Mouse (Mus musculus) v-Abl transformed pro-B cells (cell line): ENCODE data around the gene Chit1.

Experiments
- in situ Hi-C, 2 experiments: fragments of 400-800 bp; cut with MboI; formaldehyde crosslinking; loops; one replicate each; pipeline ENCODE4 v1.15.1; 2025; ENCODE audit not compliant: unreplicated experiment in 2 of 2

The Chit1 gene

GRCm38 (mm10) chr1:134161399-134161798, 50.4 kb downstream of the Chit1 start:
- in situ Hi-C loops = loop anchor here in 1 of 2 experiments (25.0 kb wide), 1 partner anchor 451 kb away; no protein-coding TSS in a partner anchor

- in situ Hi-C loops = loop anchor here in 1 of 2 experiments (25.0 kb wide), 1 partner anchor 450 kb away; no protein-coding TSS in a partner anchor
Observed at GRCm38 (mm10) chr1:134162510-134163225, 51.6 kb downstream of the Chit1 start.

GRCm38 (mm10) chr1:134163476-134163875, 52.4 kb downstream of the Chit1 start:
- in situ Hi-C loops = loop anchor here in 1 of 2 experiments (25.0 kb wide), 1 partner anchor 449 kb away; no protein-coding TSS in a partner anchor

- in situ Hi-C loops = loop anchor here in 1 of 2 experiments (25.0 kb wide), 1 partner anchor 448 kb away; no protein-coding TSS in a partner anchor
Observed at GRCm38 (mm10) chr1:134164454-134164853, 53.4 kb downstream of the Chit1 start.

GRCm38 (mm10) chr1:134166547-134166946, 55.5 kb downstream of the Chit1 start:
- in situ Hi-C loops = loop anchor here in 1 of 2 experiments (25.0 kb wide), 1 partner anchor 446 kb away; no protein-coding TSS in a partner anchor

GRCm38 (mm10) chr1:134167416-134168305, 56.6 kb downstream of the Chit1 start:
- in situ Hi-C loops = loop anchor here in 1 of 2 experiments (25.0 kb wide), 1 partner anchor 445 kb away; no protein-coding TSS in a partner anchor

- in situ Hi-C loops = loop anchor here in 1 of 2 experiments (25.0 kb wide), 1 partner anchor 444 kb away; no protein-coding TSS in a partner anchor
Observed at GRCm38 (mm10) chr1:134168567-134168966, 57.5 kb downstream of the Chit1 start.

GRCm38 (mm10) chr1:134168985-134169697, 58.1 kb downstream of the Chit1 start:
- in situ Hi-C loops = loop anchor here in 1 of 2 experiments (25.0 kb wide), 1 partner anchor 443 kb away; no protein-coding TSS in a partner anchor

GRCm38 (mm10) chr1:134173081-134173480, 62.0 kb downstream of the Chit1 start:
- in situ Hi-C loops = loop anchor here in 1 of 2 experiments (25.0 kb wide), 1 partner anchor 439 kb away; no protein-coding TSS in a partner anchor

GRCm38 (mm10) chr1:134177976-134178375, 66.9 kb downstream of the Chit1 start:
- in situ Hi-C loops = no loop called here

- in situ Hi-C loops = no loop called here
Observed at GRCm38 (mm10) chr1:134182025-134182424, 71.0 kb downstream of the Chit1 start, which contains the start of gene Chil1. Gene Chil1, plus strand, starts transcription at chr1:134182176.

GRCm38 (mm10) chr1:134184089-134184488, 73.0 kb downstream of the Chit1 start:
- in situ Hi-C loops = no loop called here

- in situ Hi-C loops = no loop called here
Observed at GRCm38 (mm10) chr1:134188217-134188616, 77.2 kb downstream of the Chit1 start.

GRCm38 (mm10) chr1:134188989-134189729, 78.1 kb downstream of the Chit1 start:
- in situ Hi-C loops = no loop called here

- in situ Hi-C loops = loop anchor here in 1 of 2 experiments (10.0 kb wide), 1 partner anchor 114 kb away; no protein-coding TSS in a partner anchor
Observed at GRCm38 (mm10) chr1:134191192-134191591, 80.2 kb downstream of the Chit1 start.

- in situ Hi-C loops = loop anchor here in 1 of 2 experiments (10.0 kb wide), 1 partner anchor 113 kb away; no protein-coding TSS in a partner anchor
Observed at GRCm38 (mm10) chr1:134192024-134192423, 81.0 kb downstream of the Chit1 start.

- in situ Hi-C loops = loop anchor here in 1 of 2 experiments (10.0 kb wide), 1 partner anchor 112 kb away; no protein-coding TSS in a partner anchor
Observed at GRCm38 (mm10) chr1:134193126-134193525, 82.1 kb downstream of the Chit1 start, which contains the start of gene Mybph. Gene Mybph, plus strand, starts transcription at chr1:134193448.

GRCm38 (mm10) chr1:134193674-134194197, 82.7 kb downstream of the Chit1 start:
- in situ Hi-C loops = loop anchor here in 1 of 2 experiments (10.0 kb wide), 1 partner anchor 111 kb away; no protein-coding TSS in a partner anchor
